Mouse (Mus musculus) midbrain, embryonic 15.5 days (tissue): ENCODE measurements around the gene BC053393. TPM values are rescaled to one million over a fixed set of nuclear protein-coding genes. Genes with fewer than 3 reads are reported as not detected.
A peak's percentile ranks its signal among the peaks of the same experiment; 100 is the strongest.
"Not testable (repeated sequence)": the region's sequence is repeated elsewhere in the genome, so short reads cannot be mapped to it uniquely, and the experiment has no call there.

Experiments used
- ATAC-seq: fragments of 200-750 bp; cut with Nextera tagmentation; replicated peaks from 2 replicates; pipeline ENCODE4 v1.8.0; 2017; ENCODE audit warnings: moderate TSS enrichment
- H3K27ac ChIP-seq: fragments of 300-500 bp; sonication (generic); 2 replicates; pipeline ENCODE4 v1.5.1; 2015; ENCODE audit warnings: mild to moderate bottlenecking, inconsistent platforms
- H3K27me3 ChIP-seq: fragments of 300-500 bp; sonication (generic); replicated peaks from 2 replicates; pipeline ENCODE4 v1.6.1; 2015; ENCODE audit warnings: inconsistent platforms
- H3K36me3 ChIP-seq: fragments of 300-500 bp; sonication (generic); replicated peaks from 2 replicates; pipeline ENCODE4 v1.6.1; 2015; ENCODE audit warnings: inconsistent platforms
- H3K4me1 ChIP-seq: fragments of 300-500 bp; sonication (generic); 2 replicates; pipeline ENCODE4 v1.6.1; 2015; ENCODE audit warnings: inconsistent platforms
- H3K4me2 ChIP-seq: fragments of 300-500 bp; sonication (generic); 2 replicates; pipeline ENCODE4 v1.6.1; 2015; ENCODE audit warnings: inconsistent platforms, mild to moderate bottlenecking, moderate library complexity
- H3K4me3 ChIP-seq: fragments of 300-500 bp; sonication (generic); 2 replicates; pipeline ENCODE4 v1.5.1; 2015; ENCODE audit warnings: mild to moderate bottlenecking, inconsistent platforms
- H3K9ac ChIP-seq: fragments of 300-500 bp; sonication (generic); 2 replicates; pipeline ENCODE4 v1.6.1; 2015; ENCODE audit warnings: mild to moderate bottlenecking, inconsistent platforms
- H3K9me3 ChIP-seq: fragments of 300-500 bp; sonication (generic); 2 replicates; pipeline ENCODE4 v1.6.1; 2016; ENCODE audit warnings: inconsistent platforms
- WGBS: fragments of 180-500 bp; shearing (Covaris S2); methylation state at CpG from one replicate; pipeline ENCODE4 v1.1.7; 2015; ENCODE audit warnings: mixed read lengths; 5-methylcytosine and 5-hydroxymethylcytosine counted together
- polyA plus RNA-seq: library from polyadenylated mRNA; unstranded; fragments of >200 nt; fragmentation: Nextera tagmentation; extraction: Ambion mirVana; gene quantifications from 2 replicates; pipeline ENCODE4 v1.2.1, GENCODE M21; 2015

Gene BC053393
- polyA plus RNA-seq, 1 experiment from 2014 or later = not detected

- Histone ChIP-seq H3K4me3 (no peak overlapping the region), H3K27me3 (no peaks in the 10 kb centered on the region), H3K36me3 (no peaks in the 10 kb centered on the region), H3K27ac (no peak overlapping the region), H3K9ac (no peak overlapping the region), H3K9me3 (no peaks in the 10 kb centered on the region), H3K4me1 (no peaks in the 10 kb centered on the region), H3K4me2 (no peak overlapping the region)
- whole genome bisulfite sequencing = 83% methylated on average over 3 of the region's 3 CpGs
- ATAC-seq = no peak
Measured at GRCm38 (mm10) chr11:46580428-46580827, 9.1 kb downstream of the BC053393 start.

- WGBS = 82% methylated on average over 5 of the region's 5 CpGs
- no peaks in the 10 kb centered on the region for H3K36me3 ChIP-seq
- H3K9me3 ChIP-seq = no peaks in the 10 kb centered on the region
- no peak overlapping the region for H3K4me2 ChIP-seq
- no peak overlapping the region for H3K9ac ChIP-seq
- H3K27ac ChIP-seq = no peak overlapping the region
- no peaks in the 10 kb centered on the region for H3K27me3 ChIP-seq
- no peak for ATAC-seq
- no peaks in the 10 kb centered on the region for H3K4me1 ChIP-seq
- no peak overlapping the region for H3K4me3 ChIP-seq
Measured at GRCm38 (mm10) chr11:46582741-46583140, 11.4 kb downstream of the BC053393 start.

- Histone ChIP-seq H3K9me3 (no peaks in the 10 kb centered on the region), H3K27ac (no peak overlapping the region), H3K4me2 (no peak overlapping the region), H3K9ac (no peak overlapping the region), H3K27me3 (no peaks in the 10 kb centered on the region), H3K36me3 (no peaks in the 10 kb centered on the region), H3K4me3 (no peak overlapping the region), H3K4me1 (no peaks in the 10 kb centered on the region)
- 97% methylated on average over 2 of the region's 2 CpGs for WGBS
- no peak for ATAC-seq
Measured at GRCm38 (mm10) chr11:46592416-46592815, 21.1 kb downstream of the BC053393 start.

GRCm38 (mm10) chr11:46619929-46620328 lies 48.6 kb downstream of the BC053393 start:
- WGBS = 62% methylated on average over 1 of the region's 1 CpGs
- no peaks in the 10 kb centered on the region for H3K36me3 ChIP-seq
- H3K4me1 ChIP-seq = no peaks in the 10 kb centered on the region
- no peak overlapping the region for H3K4me2 ChIP-seq
- no peaks in the 10 kb centered on the region for H3K27me3 ChIP-seq
- H3K27ac ChIP-seq = no peak overlapping the region
- peak; percentile 66 for ATAC-seq
- H3K9me3 ChIP-seq = no peaks in the 10 kb centered on the region
- no peak overlapping the region for H3K4me3 ChIP-seq
- H3K9ac ChIP-seq = no peak overlapping the region

- Histone ChIP-seq H3K4me3 (no peak overlapping the region), H3K27ac (no peak overlapping the region), H3K27me3 (no peaks in the 10 kb centered on the region), H3K36me3 (no peaks in the 10 kb centered on the region), H3K4me2 (no peak overlapping the region), H3K9me3 (no peaks in the 10 kb centered on the region), H3K9ac (no peak overlapping the region), H3K4me1 (no peaks in the 10 kb centered on the region)
- WGBS = 68% methylated on average over 7 of the region's 7 CpGs
- ATAC-seq = no peak
Measured at GRCm38 (mm10) chr11:46620414-46621168, 49.3 kb downstream of the BC053393 start.

- Histone ChIP-seq H3K4me1 (no peaks in the 10 kb centered on the region), H3K9ac (no peak within 1 kb of the TSS), H3K27ac (no peak within 1 kb of the TSS), H3K9me3 (no peaks in the 10 kb centered on the region), H3K36me3 (no peaks in the 10 kb centered on the region), H3K4me3 (no peak within 1 kb of the TSS), H3K4me2 (no peak within 1 kb of the TSS), H3K27me3 (no peaks in the 10 kb centered on the region)
- WGBS = 90% methylated on average over 2 of the region's 2 CpGs
- ATAC-seq = no peak
Measured at GRCm38 (mm10) chr11:46629211-46629795, 58.0 kb downstream of the BC053393 start, which contains the start of gene Dppa1. Gene Dppa1 (minus strand): TSS chr11:46629261.

- ATAC-seq = peak; percentile 66
Measured at GRCm38 (mm10) chr11:46631635-46632034, 60.3 kb downstream of the BC053393 start.

GRCm38 (mm10) chr11:46635516-46635915 lies 64.2 kb downstream of the BC053393 start:
- H3K9me3 ChIP-seq, H3K36me3 ChIP-seq, ATAC-seq, H3K27me3 ChIP-seq, H3K4me1 ChIP-seq, H3K27ac ChIP-seq, H3K9ac ChIP-seq, H3K4me2 ChIP-seq, H3K4me3 ChIP-seq: not testable (repeated sequence)
- WGBS = 82% methylated on average over 4 of the region's 4 CpGs

More at GRCm38 (mm10) chr11:46631635-46632034, 60.3 kb downstream of the BC053393 start:
- Histone ChIP-seq H3K9ac (no peak overlapping the region), H3K27ac (no peak overlapping the region), H3K27me3 (no peaks in the 10 kb centered on the region), H3K9me3 (no peaks in the 10 kb centered on the region), H3K4me1 (no peaks in the 10 kb centered on the region), H3K36me3 (no peaks in the 10 kb centered on the region), H3K4me2 (no peak overlapping the region), H3K4me3 (no peak overlapping the region)
- 34% methylated on average over 3 of the region's 3 CpGs for WGBS

- Histone ChIP-seq H3K9ac (no peak overlapping the region), H3K27ac (no peak overlapping the region), H3K27me3 (no peaks in the 10 kb centered on the region), H3K4me2 (no peak overlapping the region), H3K4me3 (no peak overlapping the region), H3K36me3 (no peaks in the 10 kb centered on the region), H3K4me1 (no peaks in the 10 kb centered on the region), H3K9me3 (no peaks in the 10 kb centered on the region)
- 83% methylated on average over 3 of the region's 3 CpGs for WGBS
- no peak for ATAC-seq
Measured at GRCm38 (mm10) chr11:46636568-46636967, 65.2 kb downstream of the BC053393 start.

Other genes with a start within 250 kb of the BC053393 start
- gene Itk, start 182.0 kb upstream of the BC053393 start, polyA plus RNA-seq = not detected in 2 replicates
- gene Fam71b, start 175.0 kb upstream of the BC053393 start, polyA plus RNA-seq = not detected in 2 replicates
- 59.8 and 61.8 TPM in 2 replicates for gene Med7, start 134.6 kb upstream of the BC053393 start, polyA plus RNA-seq
- gene Havcr2, start 116.6 kb upstream of the BC053393 start, polyA plus RNA-seq = 0.15 and 0.19 TPM in 2 replicates
- gene Gm12169, start 47.3 kb upstream of the BC053393 start, polyA plus RNA-seq = not detected in 2 replicates
- not detected in 2 replicates for gene Dppa1, start 57.7 kb downstream of the BC053393 start, polyA plus RNA-seq
- 0.20 and 0.26 TPM in 2 replicates for gene Timd2, start 135.5 kb downstream of the BC053393 start, polyA plus RNA-seq
- not detected in 2 replicates for gene Havcr1, start 163.5 kb downstream of the BC053393 start, polyA plus RNA-seq
- 0.10 TPM in 1 of 2 replicates, not detected in the other for gene Timd4, start 239.3 kb downstream of the BC053393 start, polyA plus RNA-seq